Mouse (Mus musculus) myocyte (in vitro differentiated cells): Measurements from ENCODE around the gene Exosc9.
"Not testable (repeated sequence)": the region's sequence is repeated elsewhere in the genome, so short reads cannot be mapped to it uniquely, and the experiment has no call there.

ENCODE experiments used
- CEBPB ChIP-seq: IDR thresholded peaks from 2 replicates; pipeline ENCODE4 v1.6.1; 2011; ENCODE audit warnings: mild to moderate bottlenecking, moderate library complexity; ENCODE audit not compliant: poor library complexity, insufficient read depth, severe bottlenecking
- MAX ChIP-seq: IDR thresholded peaks from one replicate; pipeline ENCODE4 v1.6.1; 2011; ENCODE audit warnings: low read depth, mild to moderate bottlenecking, control low read depth
- MYOD1 ChIP-seq, 3 experiments: IDR thresholded peaks; one replicate each; pipeline ENCODE4 v1.6.1; 2011; ENCODE audit warnings: control low read depth in 2 of 3, low read depth in 2 of 3, mild to moderate bottlenecking in 2 of 3, moderate library complexity in 1 of 3; ENCODE audit not compliant: insufficient read length in 2 of 3, control insufficient read depth in 1 of 3
- POLR2A ChIP-seq: IDR thresholded peaks from one replicate; pipeline ENCODE4 v1.6.1; 2011; ENCODE audit warnings: low read depth, mild to moderate bottlenecking, control low read depth, moderate library complexity; ENCODE audit not compliant: insufficient read length
- POLR2AphosphoS2 ChIP-seq: IDR thresholded peaks from one replicate; pipeline ENCODE4 v1.6.1; 2011; ENCODE audit warnings: low read depth, control low read depth; ENCODE audit not compliant: insufficient read length
- REST ChIP-seq: IDR thresholded peaks from one replicate; pipeline ENCODE4 v1.6.1; 2011; ENCODE audit warnings: mild to moderate bottlenecking, control low read depth, moderate library complexity; ENCODE audit not compliant: insufficient read depth, insufficient read length
- SRF ChIP-seq: IDR thresholded peaks from one replicate; pipeline ENCODE4 v1.6.1; 2011; ENCODE audit warnings: low read depth; ENCODE audit not compliant: control insufficient read depth, insufficient read length
- TCF12 ChIP-seq: IDR thresholded peaks from one replicate; pipeline ENCODE4 v1.6.1; 2011; ENCODE audit warnings: mild to moderate bottlenecking, control low read depth; ENCODE audit not compliant: poor library complexity, insufficient read depth, severe bottlenecking
- TCF3 ChIP-seq: IDR thresholded peaks from one replicate; pipeline ENCODE4 v1.6.1; 2011; ENCODE audit warnings: low read depth, control low read depth; ENCODE audit not compliant: insufficient read length
- USF1 ChIP-seq: IDR thresholded peaks from one replicate; pipeline ENCODE4 v1.6.1; 2011; ENCODE audit warnings: low read depth, mild to moderate bottlenecking, control low read depth, moderate library complexity

DNA sequence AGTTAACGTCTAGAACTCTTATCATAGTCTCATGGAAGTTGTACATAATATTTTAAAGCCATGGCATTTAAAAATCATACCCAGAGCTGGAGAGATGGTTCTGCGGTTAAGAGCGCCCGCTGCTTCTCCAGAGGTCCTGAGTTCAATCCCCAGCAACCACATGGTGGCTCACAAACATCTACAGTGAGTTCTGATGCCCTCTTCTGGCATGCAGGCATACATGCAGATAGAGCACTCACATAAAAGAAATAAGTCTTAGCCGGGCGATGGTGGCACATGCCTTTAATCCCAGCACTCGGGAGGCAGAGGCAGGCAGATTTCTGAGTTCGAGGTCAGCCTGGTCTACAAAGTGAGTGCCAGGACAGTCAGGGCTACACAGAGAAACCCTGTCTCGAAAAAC, 47.4 kb downstream of the Exosc9 start:
- not testable (repeated sequence) for TF ChIP-seq TCF12; SRF; MYOD1 (IDR thresholded peaks at IDR 0.05; ENCODE audit: control insufficient read depth in 1 of 3, insufficient read length in 2 of 3, low read depth in 2 of 3); POLR2AphosphoS2; CEBPB; MAX; POLR2A; USF1; TCF3; REST
